Mouse (Mus musculus) cerebellum, adult 2 months (tissue): ENCODE data around the gene Rhcg. TPM values are rescaled to one million over a fixed set of nuclear protein-coding genes. Genes with fewer than 3 reads are reported as not detected.

Experiments
- DNase-seq, 2 experiments: peaks; one replicate each; pipeline ENCODE4 v3.0.0; 2021
- H3K27ac ChIP-seq: fragments of 200-500 bp; 2 replicates; pipeline ENCODE4 v1.5.1; 2012; ENCODE audit warnings: low read length, control low read depth, inconsistent platforms; ENCODE audit not compliant: insufficient read depth
- H3K27me3 ChIP-seq: fragments of 200-500 bp; 2 replicates; pipeline ENCODE4 v1.6.1; 2012; ENCODE audit warnings: inconsistent platforms, mild to moderate bottlenecking, low read length, moderate library complexity; ENCODE audit not compliant: control insufficient read depth, insufficient read depth
- H3K4me1 ChIP-seq: fragments of 200-500 bp; 2 replicates; pipeline ENCODE4 v1.6.1; 2011; ENCODE audit warnings: low read length; ENCODE audit not compliant: control insufficient read depth, insufficient read depth
- H3K4me3 ChIP-seq: fragments of 200-500 bp; replicated peaks from 2 replicates; pipeline ENCODE3; 2011; ENCODE audit warnings: mild to moderate bottlenecking, low read depth, low read length, control low read depth; ENCODE audit not compliant: insufficient read depth
- CTCF ChIP-seq: fragments of 200-500 bp; IDR thresholded peaks from 2 replicates; pipeline ENCODE4 v1.5.1; 2011; ENCODE audit warnings: low read depth, mild to moderate bottlenecking, control low read depth, low read length, moderate library complexity, borderline replicate concordance; ENCODE audit not compliant: insufficient read depth
- POLR2A ChIP-seq: fragments of 200-500 bp; IDR thresholded peaks from 2 replicates; pipeline ENCODE4 v1.6.1; 2011; ENCODE audit warnings: low read length, control low read depth, borderline replicate concordance; ENCODE audit not compliant: insufficient read depth
- WGBS: fragments of 180-500 bp; shearing (Covaris S2); methylation state at CpG from one replicate; pipeline ENCODE4 v1.1.7; 2018; 5-methylcytosine and 5-hydroxymethylcytosine counted together
- polyA plus RNA-seq: library from polyadenylated mRNA; depleted of rRNA; stranded (reverse); fragments of >200 nt; gene quantifications from 2 replicates; pipeline ENCODE4 v1.2.3, GENCODE M21; 2012

Gene Rhcg
- polyA plus RNA-seq, 1 experiment: 0.13 TPM

DNA sequence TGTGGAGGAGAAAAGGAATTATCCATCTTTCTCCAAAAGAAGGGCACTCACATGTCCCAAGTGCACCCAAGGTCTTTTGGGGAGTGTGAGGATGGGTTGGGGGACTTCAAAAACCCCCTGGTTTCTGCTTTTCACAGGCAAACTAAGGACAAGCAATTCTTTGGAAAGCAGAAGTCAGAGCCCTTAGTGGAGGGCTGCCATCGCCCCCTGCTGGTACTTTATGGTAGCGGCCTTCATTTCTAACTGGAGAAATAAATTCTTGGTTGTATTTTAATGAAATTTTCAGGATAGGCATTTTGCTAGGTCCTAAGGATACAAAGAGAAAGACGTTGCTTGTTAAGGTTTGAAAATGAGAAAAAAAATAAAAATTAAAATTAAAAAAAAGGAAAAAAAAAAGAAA, 31.5 kb upstream of the Rhcg start:
- no peaks in the 10 kb centered on the region for H3K4me1 ChIP-seq
- no peak overlapping the region for H3K4me3 ChIP-seq
- TF ChIP-seq POLR2A (no peak), CTCF (peak; percentile 51; the same call in 1 of the 2 replicates)
- no peak overlapping the region for H3K27ac ChIP-seq
- peak; percentile 14 to 30 for DNase-seq
- no peaks in the 10 kb centered on the region for H3K27me3 ChIP-seq
- WGBS: 11% methylated on average over 3 of the region's 3 CpGs

DNA sequence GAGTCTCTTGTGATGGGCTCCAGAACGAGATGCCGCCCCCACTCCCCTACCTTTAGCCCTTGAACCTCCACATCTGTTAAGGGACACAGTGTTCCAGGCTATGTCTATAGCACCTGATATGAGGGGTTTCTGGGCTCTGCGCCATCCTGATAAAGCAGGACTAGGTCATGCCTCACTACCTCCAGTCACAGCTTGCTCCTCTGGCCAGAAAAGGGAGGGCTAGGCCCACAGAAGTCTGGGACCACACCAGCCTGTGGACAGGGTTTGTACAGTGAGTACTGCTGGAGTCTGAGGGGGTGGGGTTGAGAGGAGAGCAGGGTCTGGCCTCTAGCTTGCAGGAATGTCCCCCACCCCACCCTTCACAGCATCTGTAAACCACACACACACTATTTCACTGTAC, 29.8 kb upstream of the Rhcg start:
- no peaks in the 10 kb centered on the region for H3K27me3 ChIP-seq
- TF ChIP-seq POLR2A (no peak), CTCF (no peak)
- H3K4me3 ChIP-seq: no peak overlapping the region
- H3K4me1 ChIP-seq: no peaks in the 10 kb centered on the region
- WGBS: 76% methylated on average over 3 of the region's 3 CpGs
- DNase-seq: no peak
- no peak overlapping the region for H3K27ac ChIP-seq

DNA sequence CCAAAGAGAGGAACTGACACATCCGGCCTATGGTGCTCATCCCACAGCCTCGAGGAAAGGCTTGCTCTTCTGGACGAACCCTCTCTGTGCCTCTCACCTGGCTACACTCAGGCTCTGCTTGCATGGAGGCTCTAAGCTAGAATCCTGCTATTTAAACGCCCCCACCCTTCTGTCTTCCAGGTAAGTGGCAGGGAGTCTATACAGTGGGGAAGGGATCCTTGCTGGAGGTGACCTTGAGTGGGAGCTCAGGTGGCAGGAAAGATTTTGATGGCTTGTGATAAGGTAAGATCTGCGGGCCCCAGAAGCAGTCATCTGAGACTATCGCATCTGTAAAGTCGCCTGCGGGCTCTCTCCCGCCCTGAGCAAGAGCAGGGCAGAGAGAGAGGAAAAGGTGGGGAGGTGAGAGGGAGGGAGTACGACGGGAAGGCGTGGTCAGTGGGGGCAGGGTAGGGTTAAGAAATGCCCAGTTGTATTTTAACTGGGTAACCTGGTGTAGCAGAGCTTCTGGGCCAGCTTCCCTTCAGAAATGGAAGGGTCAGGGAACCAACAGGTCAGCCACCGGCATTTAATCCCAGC, 14.4 kb upstream of the Rhcg start:
- 42% methylated on average over 13 of the region's 13 CpGs for WGBS
- no peak overlapping the region for H3K27ac ChIP-seq
- DNase-seq: no peak
- no peaks in the 10 kb centered on the region for H3K27me3 ChIP-seq
- TF ChIP-seq POLR2A (no peak), CTCF (no peak)
- H3K4me3 ChIP-seq: no peak overlapping the region
- H3K4me1 ChIP-seq: no peaks in the 10 kb centered on the region

DNA sequence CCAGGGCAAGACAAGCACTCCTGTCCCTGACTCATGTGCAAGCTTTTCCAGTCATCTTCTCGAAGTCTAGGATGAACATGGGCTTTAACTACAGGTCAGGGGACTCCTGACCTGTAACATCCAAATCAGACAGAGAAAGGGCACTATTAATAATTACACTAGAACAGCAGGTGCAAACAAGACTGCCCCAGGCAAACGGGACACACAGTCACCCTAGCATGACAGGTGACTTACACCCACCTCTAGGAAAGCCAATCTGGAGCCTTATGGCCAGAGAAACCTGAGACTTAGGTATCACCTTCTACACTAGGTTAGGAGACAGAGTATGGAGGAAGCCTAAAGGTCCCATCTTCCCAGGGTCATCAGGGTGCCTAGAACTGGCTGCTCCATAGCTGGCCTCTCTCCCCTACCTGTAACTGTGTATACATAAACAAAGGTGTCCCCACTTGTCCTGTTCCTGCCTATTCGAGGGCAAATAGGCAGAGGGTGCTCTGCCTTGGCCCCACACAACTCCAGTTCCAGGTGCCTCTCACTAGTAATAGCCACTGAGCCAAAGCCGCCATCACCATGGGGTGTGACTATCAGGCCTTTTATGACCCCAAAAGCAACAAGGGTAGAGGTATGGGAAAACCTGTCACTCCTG, 10.9 kb upstream of the Rhcg start:
- no peak for DNase-seq
- Histone ChIP-seq H3K4me1 (no peaks in the 10 kb centered on the region), H3K27me3 (no peaks in the 10 kb centered on the region), H3K4me3 (no peak overlapping the region), H3K27ac (no peak overlapping the region)
- 66% methylated on average over 4 of the region's 4 CpGs for WGBS
- TF ChIP-seq CTCF: no peak
- TF ChIP-seq POLR2A: no peak

DNA sequence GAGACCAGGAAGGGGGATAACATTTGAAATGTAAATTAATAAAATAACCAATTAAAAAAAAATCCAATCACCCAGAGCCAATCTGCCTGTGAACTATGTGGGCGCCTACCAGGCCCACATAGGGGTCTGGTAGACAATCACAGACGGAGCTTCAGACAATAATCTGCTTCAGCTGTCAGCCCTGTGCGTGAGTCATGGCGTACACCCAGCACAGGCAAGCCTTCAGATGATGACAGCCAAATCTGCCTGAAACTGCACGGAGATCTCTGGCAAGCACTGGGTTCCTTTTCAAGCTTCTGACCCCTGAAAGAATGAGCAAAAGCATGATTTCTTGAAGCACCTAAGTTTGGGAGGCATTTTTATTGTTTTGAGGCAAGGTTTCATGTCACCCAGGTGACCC, 8.7 kb upstream of the Rhcg start:
- no peak for TF ChIP-seq POLR2A
- TF ChIP-seq CTCF: no peak
- H3K4me3 ChIP-seq: no peak overlapping the region
- H3K27me3 ChIP-seq: no peaks in the 10 kb centered on the region
- 42% methylated on average over 5 of the region's 5 CpGs for WGBS
- H3K27ac ChIP-seq: no peak overlapping the region
- DNase-seq: no peak
- no peaks in the 10 kb centered on the region for H3K4me1 ChIP-seq

DNA sequence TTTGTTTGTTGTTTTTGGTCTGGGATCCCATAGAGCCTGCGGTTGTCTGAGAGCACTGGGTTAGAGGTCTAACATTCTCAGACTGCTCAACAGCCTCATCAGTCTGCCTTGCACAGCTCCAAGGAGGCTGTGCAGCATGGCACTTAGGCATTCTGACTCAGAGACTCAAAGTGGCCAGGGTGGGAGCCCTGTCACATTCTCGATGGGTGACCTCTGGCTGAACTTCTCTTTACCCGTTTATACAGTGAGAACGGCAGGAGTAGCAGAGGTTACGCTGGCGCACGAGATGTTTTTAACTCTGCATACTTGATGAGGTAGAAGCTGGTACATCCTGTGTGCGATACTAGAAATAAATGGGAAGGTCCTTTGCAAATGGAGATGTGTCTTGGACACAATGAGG, 5.6 kb upstream of the Rhcg start:
- no peak for TF ChIP-seq CTCF
- no peak for TF ChIP-seq POLR2A
- WGBS: 73% methylated on average over 8 of the region's 8 CpGs
- Histone ChIP-seq H3K27ac (no peak overlapping the region), H3K4me1 (no peaks in the 10 kb centered on the region), H3K4me3 (no peak overlapping the region), H3K27me3 (no peaks in the 10 kb centered on the region)
- no peak for DNase-seq

DNA sequence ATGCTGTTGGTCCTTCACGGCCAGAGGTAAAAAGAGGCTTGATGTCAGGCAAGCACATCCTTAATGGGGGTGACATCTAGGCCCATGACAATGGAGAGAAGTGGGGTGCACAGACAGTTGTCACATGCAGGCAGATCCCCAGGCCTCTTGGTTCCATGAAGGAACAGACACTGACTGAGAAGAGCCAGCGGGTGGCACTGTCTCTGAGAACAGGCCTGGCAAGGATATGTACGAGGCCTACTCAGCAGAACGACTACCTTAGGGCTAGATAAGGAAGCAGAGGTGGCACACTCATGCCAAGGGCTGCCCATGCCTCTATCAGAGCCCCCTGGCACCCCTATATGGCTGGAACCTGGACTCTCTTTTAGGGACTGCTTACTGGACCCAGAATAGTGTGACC, 2.0 kb upstream of the Rhcg start:
- Histone ChIP-seq H3K4me3 (no peak overlapping the region), H3K27me3 (no peaks in the 10 kb centered on the region; the same call in 1 of the 2 replicates), H3K4me1 (no peaks in the 10 kb centered on the region), H3K27ac (no peak overlapping the region)
- no peak for TF ChIP-seq CTCF
- no peak for TF ChIP-seq POLR2A
- DNase-seq: no peak
- 65% methylated on average over 4 of the region's 4 CpGs for whole genome bisulfite sequencing

DNA sequence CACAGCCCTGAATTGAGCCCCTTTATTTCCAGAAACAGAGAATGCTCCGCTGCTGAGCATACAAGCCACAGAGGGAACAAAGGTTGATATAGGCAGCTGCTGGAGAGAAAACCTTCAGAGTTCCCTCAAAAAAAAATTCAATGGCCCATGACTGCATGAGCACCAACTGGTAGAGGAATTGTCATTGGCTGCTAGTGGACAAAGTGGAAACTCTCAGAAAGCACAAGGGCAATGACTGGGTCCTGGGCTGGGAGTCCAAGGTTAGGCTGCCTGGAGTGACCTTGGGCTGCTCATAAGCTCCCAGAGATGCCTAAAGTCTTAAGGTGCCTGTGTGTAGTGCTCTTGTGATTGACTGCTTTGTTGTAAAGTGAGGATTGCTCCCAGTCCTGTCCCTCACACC, 1.5 kb downstream of the Rhcg start:
- no peak for DNase-seq
- TF ChIP-seq POLR2A (no peak), CTCF (no peak)
- WGBS: 67% methylated on average over 1 of the region's 1 CpGs
- Histone ChIP-seq H3K4me3 (no peak overlapping the region), H3K4me1 (no peaks in the 10 kb centered on the region), H3K27me3 (no peaks in the 10 kb centered on the region; the same call in 1 of the 2 replicates), H3K27ac (no peak overlapping the region)
